In the genomic region with DNA sequence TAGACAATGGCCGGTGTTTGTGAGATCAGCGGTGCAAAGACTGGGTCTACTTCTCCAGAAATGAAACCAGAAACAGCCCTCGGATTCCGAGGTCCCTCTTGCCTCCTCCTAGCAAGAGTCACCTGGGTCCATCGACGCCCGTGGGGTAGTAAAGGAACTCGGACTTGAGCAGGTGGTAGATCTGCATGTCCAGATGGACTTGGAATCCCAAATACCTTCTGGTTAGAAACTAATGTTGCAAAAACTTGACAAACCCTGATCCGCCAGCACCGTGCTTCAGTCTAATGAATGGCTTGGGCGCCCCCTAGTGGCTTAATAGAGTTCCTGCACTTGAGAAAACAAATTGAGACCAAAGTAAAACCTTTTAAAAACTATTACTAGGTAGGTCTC, we compare ENCODE assay signal across 8 mouse cellular contexts.
A peak's percentile ranks its signal among the peaks of the same experiment; 100 is the strongest.
DNase-seq lines count a peak whose midpoint lies in the region; ATAC-seq and TF ChIP-seq lines count a peak whose summit lies in the region.

No protein-coding gene starts in this region.

- DNase-seq in adrenal gland, adult (ENCODE audit: inconsistent age in 2 of 2, low spot score in 1 of 2), result peak; percentile 72 to 95
- DNase-seq in gastrocnemius, adult 2 months, result peak; percentile 70
- peak; percentile 89 for DNase-seq in induced T-regulatory cell, adult 2 months (ENCODE audit: low read depth)
- peak; percentile 47 to 58 for DNase-seq in left cerebral cortex, adult 8-10 months (ENCODE audit: low spot score in 2 of 2)
- peak; percentile 87 to 88 for DNase-seq in right cerebral cortex, postnatal 10 days (ENCODE audit: low spot score in 2 of 2)
- peak; percentile 59 to 73 for DNase-seq in urinary bladder, postnatal 36 days (ENCODE audit: low spot score in 2 of 2)

- H3K4me3 ChIP-seq in gastrocnemius, adult 2 months, result peak overlapping the region; percentile 83
- H3K4me3 ChIP-seq in megakaryocyte, embryonic 14.5 days (replicated peaks), result peak overlapping the region; percentile 93

- peak; percentile 98; the same call in 1 of the 2 replicates for TF ChIP-seq CTCF in gastrocnemius, adult 2 months (IDR thresholded peaks at IDR 0.05)

- H3K36me3 ChIP-seq in megakaryocyte, embryonic 14.5 days (replicated peaks; ENCODE audit: low read length), result no peaks in the 10 kb centered on the region

- peak; percentile 80 for ATAC-seq in common myeloid progenitor, adult 5-6 weeks (replicated peaks; ENCODE audit: low read depth, poor library complexity, severe bottlenecking)

- peaks cover 26% of the 10 kb centered on the region for H3K27me3 ChIP-seq in megakaryocyte, embryonic 14.5 days (replicated peaks)

- intact Hi-C loops in gastrocnemius, adult 2 months (cut with DNase I), result loop anchor here (1.0 to 5.0 kb wide), 4 partner anchors 246 to 643 kb away; no protein-coding TSS in a partner anchor

- peak overlapping the region; percentile 63 for H3K27ac ChIP-seq in gastrocnemius, adult 2 months

- H3K9me3 ChIP-seq in megakaryocyte, embryonic 14.5 days, result peaks cover 14% of the 10 kb centered on the region

- peaks cover 4% of the 10 kb centered on the region for H3K4me1 ChIP-seq in megakaryocyte, embryonic 14.5 days

Comparison
In these comparisons a context has a peak if more than half of its experiments do, and no peak if none do; other contexts are left out.
1. Peak in every context shown above with its lines: DNase-seq, ATAC-seq, H3K4me3 ChIP-seq and H3K27ac ChIP-seq.